Mouse (Mus musculus): ENCODE measurements at regions not wholly inside any gene's neighbourhood (a gene's known extent, or its start where the extent isn't known, plus 50 kb on each side); places are given as distances from the start of the nearest gene placed in this dataset.

GRCm38 (mm10) chr15:67303804-67304203 lies 803.1 kb upstream of the Lrrc6 start:
- Histone ChIP-seq H3K36me3 (replicated peaks; ENCODE audit: control insufficient read depth, insufficient read depth, low read length) (no peaks in the 10 kb centered on the region), H3K4me2 (ENCODE audit: low read depth, low read length) (no peak overlapping the region), H3K9ac (replicated peaks; ENCODE audit: low read depth, low read length) (no peak overlapping the region), H3K4me3 (ENCODE audit: low read depth, low read length) (no peak overlapping the region), H3K27me3 (ENCODE audit: control insufficient read depth, insufficient read depth, low read length) (no peaks in the 10 kb centered on the region), H3K4me1 (ENCODE audit: control insufficient read depth, insufficient read depth) (peaks cover 8% of the 10 kb centered on the region), H3K27ac (ENCODE audit: low read depth) (no peak overlapping the region), H3K9me3 (replicated peaks; ENCODE audit: control insufficient read depth, low read length) (no peaks in the 10 kb centered on the region)
- no peak for TF ChIP-seq CTCF (IDR thresholded peaks at IDR 0.05; ENCODE audit: low read depth)
- no peak for TF ChIP-seq EP300 (IDR thresholded peaks at IDR 0.05; ENCODE audit: low read depth)
- ATAC-seq (ENCODE audit: insufficient read depth, low read depth) = peak; percentile 37; the same call in 1 of the 2 replicates
- no peak for DNase-seq (ENCODE audit: low spot score)
- 61% methylated on average over 1 of the region's 1 CpGs for WGBS

- Histone ChIP-seq H3K27me3 (ENCODE audit: control insufficient read depth, insufficient read depth, low read length) (no peaks in the 10 kb centered on the region), H3K4me2 (ENCODE audit: low read depth, low read length) (no peak overlapping the region), H3K9me3 (replicated peaks; ENCODE audit: control insufficient read depth, low read length) (no peaks in the 10 kb centered on the region), H3K36me3 (replicated peaks; ENCODE audit: control insufficient read depth, insufficient read depth, low read length) (no peaks in the 10 kb centered on the region), H3K4me1 (ENCODE audit: control insufficient read depth, insufficient read depth) (peaks cover 8% of the 10 kb centered on the region), H3K27ac (ENCODE audit: low read depth) (no peak overlapping the region), H3K4me3 (ENCODE audit: low read depth, low read length) (no peak overlapping the region), H3K9ac (replicated peaks; ENCODE audit: low read depth, low read length) (no peak overlapping the region)
- ATAC-seq (ENCODE audit: insufficient read depth, low read depth) (peak; percentile 80), DNase-seq (ENCODE audit: low spot score) (peak; percentile 64)
- 20% methylated on average over 6 of the region's 6 CpGs for WGBS
- no peak for TF ChIP-seq CTCF (IDR thresholded peaks at IDR 0.05; ENCODE audit: low read depth)
- 0 out of 2 replicates have a peak, but pooled peaks have one; percentile 34 for TF ChIP-seq EP300 (IDR thresholded peaks at IDR 0.05; ENCODE audit: low read depth)
Observed at GRCm38 (mm10) chr15:67301871-67302363, 801.2 kb upstream of the Lrrc6 start.

- H3K27me3 ChIP-seq (ENCODE audit: control insufficient read depth, insufficient read depth, low read length) = no peaks in the 10 kb centered on the region
- ATAC-seq (ENCODE audit: insufficient read depth, low read depth) = no peak
Observed at GRCm38 (mm10) chr15:67301024-67301423, 800.3 kb upstream of the Lrrc6 start.

GRCm38 (mm10) chr15:67294797-67295196 lies 794.1 kb upstream of the Lrrc6 start:
- Histone ChIP-seq H3K4me1 (ENCODE audit: control insufficient read depth, insufficient read depth) (no peaks in the 10 kb centered on the region), H3K9me3 (replicated peaks; ENCODE audit: control insufficient read depth, low read length) (no peaks in the 10 kb centered on the region), H3K4me3 (ENCODE audit: low read depth, low read length) (no peak overlapping the region), H3K27ac (ENCODE audit: low read depth) (no peak overlapping the region), H3K27me3 (ENCODE audit: control insufficient read depth, insufficient read depth, low read length) (no peaks in the 10 kb centered on the region), H3K36me3 (replicated peaks; ENCODE audit: control insufficient read depth, insufficient read depth, low read length) (no peaks in the 10 kb centered on the region), H3K9ac (replicated peaks; ENCODE audit: low read depth, low read length) (no peak overlapping the region), H3K4me2 (ENCODE audit: low read depth, low read length) (no peak overlapping the region)
- no peak for ATAC-seq (ENCODE audit: insufficient read depth, low read depth)
- no peak for TF ChIP-seq CTCF (IDR thresholded peaks at IDR 0.05; ENCODE audit: low read depth)
- TF ChIP-seq EP300 (IDR thresholded peaks at IDR 0.05; ENCODE audit: low read depth) = no peak
- WGBS = 80% methylated on average over 1 of the region's 1 CpGs
- DNase-seq (ENCODE audit: low spot score) = no peak

More at GRCm38 (mm10) chr15:67301024-67301423, 800.3 kb upstream of the Lrrc6 start:
- TF ChIP-seq EP300 (IDR thresholded peaks at IDR 0.05; ENCODE audit: low read depth) (no peak), CTCF (IDR thresholded peaks at IDR 0.05; ENCODE audit: low read depth) (no peak)
- Histone ChIP-seq H3K9ac (replicated peaks; ENCODE audit: low read depth, low read length) (no peak overlapping the region), H3K4me2 (ENCODE audit: low read depth, low read length) (no peak overlapping the region), H3K27ac (ENCODE audit: low read depth) (no peak overlapping the region), H3K4me1 (ENCODE audit: control insufficient read depth, insufficient read depth) (peaks cover 8% of the 10 kb centered on the region), H3K36me3 (replicated peaks; ENCODE audit: control insufficient read depth, insufficient read depth, low read length) (no peaks in the 10 kb centered on the region), H3K4me3 (ENCODE audit: low read depth, low read length) (no peak overlapping the region), H3K9me3 (replicated peaks; ENCODE audit: control insufficient read depth, low read length) (no peaks in the 10 kb centered on the region)
- no peak for DNase-seq (ENCODE audit: low spot score)
- WGBS = 37% methylated on average over 4 of the region's 4 CpGs

- H3K36me3 ChIP-seq (replicated peaks; ENCODE audit: control insufficient read depth, insufficient read depth, low read length) = no peaks in the 10 kb centered on the region
- ATAC-seq (ENCODE audit: insufficient read depth, low read depth) (no peak), DNase-seq (ENCODE audit: low spot score) (no peak)
- 46% methylated on average over 4 of the region's 4 CpGs for WGBS
- peak overlapping the region; percentile 35; the same call in 1 of the 2 replicates for H3K27ac ChIP-seq (ENCODE audit: low read depth)
- no peak overlapping the region for H3K4me3 ChIP-seq (ENCODE audit: low read depth, low read length)
- no peak overlapping the region for H3K4me2 ChIP-seq (ENCODE audit: low read depth, low read length)
- H3K9me3 ChIP-seq (replicated peaks; ENCODE audit: control insufficient read depth, low read length) = no peaks in the 10 kb centered on the region
- no peaks in the 10 kb centered on the region for H3K4me1 ChIP-seq (ENCODE audit: control insufficient read depth, insufficient read depth)
- TF ChIP-seq CTCF (IDR thresholded peaks at IDR 0.05; ENCODE audit: low read depth) (no peak), EP300 (IDR thresholded peaks at IDR 0.05; ENCODE audit: low read depth) (no peak)
- no peaks in the 10 kb centered on the region for H3K27me3 ChIP-seq (ENCODE audit: control insufficient read depth, insufficient read depth, low read length)
- H3K9ac ChIP-seq (replicated peaks; ENCODE audit: low read depth, low read length) = no peak overlapping the region
Observed at GRCm38 (mm10) chr15:67289749-67290148, 789.0 kb upstream of the Lrrc6 start.

GRCm38 (mm10) chr15:67284941-67285340 lies 784.2 kb upstream of the Lrrc6 start:
- Histone ChIP-seq H3K27ac (ENCODE audit: low read depth) (no peak overlapping the region), H3K4me1 (ENCODE audit: control insufficient read depth, insufficient read depth) (no peaks in the 10 kb centered on the region), H3K9ac (replicated peaks; ENCODE audit: low read depth, low read length) (no peak overlapping the region), H3K36me3 (replicated peaks; ENCODE audit: control insufficient read depth, insufficient read depth, low read length) (no peaks in the 10 kb centered on the region), H3K9me3 (replicated peaks; ENCODE audit: control insufficient read depth, low read length) (no peaks in the 10 kb centered on the region), H3K27me3 (ENCODE audit: control insufficient read depth, insufficient read depth, low read length) (no peaks in the 10 kb centered on the region), H3K4me3 (ENCODE audit: low read depth, low read length) (no peak overlapping the region), H3K4me2 (ENCODE audit: low read depth, low read length) (no peak overlapping the region)
- ATAC-seq (ENCODE audit: insufficient read depth, low read depth) = no peak
- TF ChIP-seq EP300 (IDR thresholded peaks at IDR 0.05; ENCODE audit: low read depth) = no peak
- no peak for TF ChIP-seq CTCF (IDR thresholded peaks at IDR 0.05; ENCODE audit: low read depth)
- no peak for DNase-seq (ENCODE audit: low spot score)
- 70% methylated on average over 4 of the region's 4 CpGs for WGBS

Data from heart, postnatal 0 days (tissue).